Mouse (Mus musculus) testis, postnatal 14 days (tissue): ENCODE results near the gene Slc2a1.
A peak's percentile ranks its signal among the peaks of the same experiment; 100 is the strongest.

Experiments
- DNase-seq: peaks from one replicate; pipeline ENCODE4 v3.0.0; 2021; ENCODE audit warnings: low spot score

The Slc2a1 gene

DNA sequence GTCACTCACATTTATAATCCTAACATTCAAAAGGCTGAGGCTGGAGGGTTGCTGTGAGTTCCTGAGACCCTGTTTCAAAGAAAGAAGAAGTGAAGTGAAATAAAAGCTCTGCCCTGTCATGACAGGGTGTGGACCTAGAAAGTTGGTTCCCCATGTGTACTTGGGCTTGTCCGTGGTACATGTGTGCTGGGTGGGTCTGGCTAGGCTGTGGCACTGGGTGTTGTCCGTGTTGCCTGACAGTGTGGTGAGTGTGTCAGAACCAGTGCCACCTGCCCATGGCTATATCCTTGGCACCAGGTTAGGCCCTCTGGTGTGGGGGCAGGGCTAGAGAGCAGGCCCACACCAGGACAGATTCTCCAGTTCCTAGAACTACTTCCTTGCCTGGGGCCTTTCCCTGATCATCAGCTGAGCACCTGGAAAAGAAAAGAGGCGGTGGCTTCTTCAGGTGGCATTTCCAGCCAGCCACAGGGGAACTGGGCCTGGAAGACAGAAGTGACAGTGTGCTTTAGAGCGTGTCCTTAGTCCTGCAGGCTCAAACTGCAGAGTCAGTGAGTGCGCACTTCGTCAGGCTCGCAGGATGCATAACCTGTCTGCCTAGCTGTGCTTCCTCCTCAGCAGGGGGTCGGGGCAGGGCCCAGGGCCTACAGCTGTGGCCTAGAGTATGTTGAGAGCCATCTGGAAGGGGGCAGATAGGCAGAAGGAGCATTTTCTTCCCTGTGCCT, 22.8 kb downstream of the Slc2a1 start:
- no peak for DNase-seq

DNA sequence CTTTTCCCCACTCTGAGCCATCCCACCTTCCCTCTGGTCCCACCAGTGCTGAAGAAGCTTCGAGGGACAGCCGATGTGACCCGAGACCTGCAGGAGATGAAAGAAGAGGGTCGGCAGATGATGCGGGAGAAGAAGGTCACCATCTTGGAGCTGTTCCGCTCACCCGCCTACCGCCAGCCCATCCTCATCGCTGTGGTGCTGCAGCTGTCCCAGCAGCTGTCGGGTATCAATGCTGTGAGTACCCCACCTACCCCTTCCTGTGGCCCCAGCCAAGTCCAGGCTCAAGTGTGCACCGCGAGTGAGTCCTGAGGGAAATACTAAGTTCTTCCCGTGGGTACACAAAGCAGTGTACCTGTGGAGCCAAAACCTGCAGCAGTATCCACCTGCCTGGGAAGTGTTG, 24.8 kb downstream of the Slc2a1 start:
- no peak for DNase-seq

DNA sequence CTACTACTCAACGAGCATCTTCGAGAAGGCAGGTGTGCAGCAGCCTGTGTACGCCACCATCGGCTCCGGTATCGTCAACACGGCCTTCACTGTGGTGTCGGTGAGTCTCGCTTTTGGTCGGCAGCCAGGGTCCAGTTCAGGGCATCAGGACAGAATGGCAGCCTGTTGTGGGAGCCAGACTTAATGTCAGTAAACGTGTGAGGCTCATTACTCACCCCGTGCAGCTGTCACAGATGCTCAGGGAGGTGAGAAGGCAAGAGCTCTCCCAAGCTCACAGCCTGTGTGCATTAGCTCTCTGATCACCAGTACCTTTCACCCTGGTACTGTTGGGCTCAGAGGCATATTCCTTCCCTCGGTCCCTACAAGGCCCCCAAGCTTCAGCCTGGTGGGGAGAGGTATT, 25.3 kb downstream of the Slc2a1 start:
- DNase-seq, result no peak

DNA sequence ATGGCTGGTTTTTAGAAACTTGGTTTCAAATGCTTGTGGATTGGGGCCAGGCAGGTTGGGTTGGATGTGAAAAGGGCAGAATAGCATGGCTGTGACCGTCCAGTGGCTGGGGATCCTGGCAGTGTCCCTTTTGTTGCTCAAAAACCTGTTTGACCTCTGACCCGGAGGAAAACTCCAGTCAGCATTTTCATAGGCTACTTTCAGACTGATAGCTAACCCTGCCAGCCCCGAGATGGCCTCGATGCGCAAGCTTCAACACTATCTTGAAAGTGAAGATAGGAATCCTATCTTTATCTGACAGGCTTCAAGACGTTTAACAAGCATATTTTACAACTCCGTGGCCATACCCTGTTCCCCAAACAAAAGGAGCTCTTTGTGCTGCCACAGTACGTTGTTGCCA, 28.8 kb downstream of the Slc2a1 start:
- no peak for DNase-seq

DNA sequence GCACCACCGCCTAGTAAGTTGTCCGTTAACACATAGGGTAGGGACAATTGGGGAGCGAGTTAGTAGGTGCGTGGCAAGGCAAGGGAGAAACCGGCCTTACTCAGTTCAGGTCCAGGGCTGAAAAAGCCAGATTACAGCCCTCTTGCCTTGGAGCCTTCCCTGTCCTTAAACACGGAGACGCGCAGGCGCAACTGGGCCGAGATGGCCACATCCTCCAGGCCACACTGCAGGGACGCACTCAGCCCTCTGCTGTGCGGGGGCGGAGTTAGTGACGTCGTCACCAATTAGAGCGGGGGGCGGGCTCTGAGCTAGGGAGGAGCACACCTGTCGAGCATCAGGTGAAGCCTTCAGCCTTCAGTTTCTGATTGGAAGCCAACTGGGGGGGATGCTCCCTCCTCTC, 29.7 kb downstream of the Slc2a1 start:
- peak; percentile 78 for DNase-seq

DNA sequence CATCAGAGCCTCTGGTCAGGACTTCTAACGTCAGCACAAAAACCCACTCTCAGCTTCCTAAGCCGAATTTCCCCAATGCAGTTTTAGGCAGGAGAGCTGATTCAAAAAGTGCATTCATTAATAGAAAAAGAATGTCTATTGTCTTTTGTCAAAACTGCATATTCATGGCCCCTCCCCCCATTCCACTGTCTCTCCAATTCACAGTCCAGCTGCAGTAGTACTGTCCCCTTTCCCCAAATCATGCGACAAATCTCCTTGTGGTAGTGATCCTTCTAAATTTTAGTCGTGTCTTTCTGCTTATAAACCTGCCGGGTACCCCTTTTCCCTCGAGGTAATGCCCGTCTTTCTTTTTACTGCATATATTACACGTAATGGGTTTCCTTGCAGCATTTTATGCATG, 30.3 kb downstream of the Slc2a1 start:
- no peak for DNase-seq

DNA sequence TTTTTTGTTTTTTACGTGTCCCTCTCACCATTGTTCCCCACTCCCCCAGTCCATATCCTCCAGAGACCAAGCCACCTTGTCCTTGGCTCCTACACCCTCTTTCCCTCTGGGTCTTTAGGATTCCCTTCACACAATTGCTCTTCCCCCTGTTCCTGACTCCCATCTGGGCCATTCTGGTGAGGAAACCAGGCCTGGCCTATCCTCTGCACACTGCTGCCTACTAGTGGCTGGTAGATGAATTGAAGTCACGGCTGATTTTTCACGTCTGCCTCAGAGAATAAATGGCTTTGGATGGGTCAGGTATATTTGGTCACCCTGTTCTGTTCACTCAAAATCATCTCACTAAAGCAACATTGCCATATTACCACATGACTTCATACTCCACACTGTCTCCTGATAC, 31.6 kb downstream of the Slc2a1 start:
- DNase-seq, result no peak

DNA sequence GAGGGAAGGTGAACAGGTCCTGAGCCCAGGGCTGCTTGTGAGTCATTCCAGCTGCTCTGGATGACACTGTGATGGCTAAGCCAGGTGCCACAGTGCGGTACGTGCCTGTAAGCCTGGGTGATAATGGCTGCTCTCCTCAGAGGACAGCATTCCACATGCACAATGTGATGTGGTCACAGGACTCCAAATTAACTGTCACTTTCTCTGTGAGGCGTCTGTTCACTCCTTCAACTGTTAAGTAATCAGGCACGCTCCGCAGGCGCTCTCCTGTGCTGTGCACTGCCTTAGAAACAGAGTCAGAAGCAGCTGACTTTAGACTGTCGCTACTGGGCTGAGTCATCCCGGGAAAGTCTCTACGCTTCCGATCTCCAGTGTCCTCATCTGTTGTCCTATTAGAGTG, 32.7 kb downstream of the Slc2a1 start:
- DNase-seq, result no peak

DNA sequence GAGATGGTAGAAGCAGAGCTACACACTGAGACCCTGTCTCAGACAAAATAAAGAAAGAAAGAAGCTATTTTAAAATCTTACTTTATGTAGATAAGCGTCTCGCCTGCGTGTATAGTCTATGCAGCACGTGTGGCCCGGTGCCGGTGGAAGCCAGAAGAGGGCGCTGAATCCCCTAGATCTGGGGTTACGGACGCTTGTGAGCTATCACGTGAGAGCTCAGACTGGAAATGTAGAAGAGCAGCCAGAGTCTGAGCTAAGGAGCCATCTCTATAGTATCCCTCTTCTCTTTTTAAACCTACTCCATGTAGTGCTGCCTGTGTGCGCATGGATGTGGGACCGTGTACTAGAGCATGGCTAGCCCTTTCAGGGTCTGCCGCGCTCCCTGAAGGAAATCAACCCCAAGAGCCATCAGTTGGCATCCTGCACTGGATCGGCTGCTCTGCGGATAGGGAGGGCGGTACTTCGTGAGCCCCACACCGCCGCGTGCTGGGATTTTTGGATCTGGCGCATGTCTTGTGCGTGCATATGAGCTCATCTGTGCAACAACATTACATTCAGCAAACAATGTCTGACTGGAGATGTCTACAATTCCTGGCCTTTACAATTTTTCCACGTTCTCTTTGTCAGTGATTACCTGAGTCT, 33.8 kb downstream of the Slc2a1 start:
- peak; percentile 52 for DNase-seq

DNA sequence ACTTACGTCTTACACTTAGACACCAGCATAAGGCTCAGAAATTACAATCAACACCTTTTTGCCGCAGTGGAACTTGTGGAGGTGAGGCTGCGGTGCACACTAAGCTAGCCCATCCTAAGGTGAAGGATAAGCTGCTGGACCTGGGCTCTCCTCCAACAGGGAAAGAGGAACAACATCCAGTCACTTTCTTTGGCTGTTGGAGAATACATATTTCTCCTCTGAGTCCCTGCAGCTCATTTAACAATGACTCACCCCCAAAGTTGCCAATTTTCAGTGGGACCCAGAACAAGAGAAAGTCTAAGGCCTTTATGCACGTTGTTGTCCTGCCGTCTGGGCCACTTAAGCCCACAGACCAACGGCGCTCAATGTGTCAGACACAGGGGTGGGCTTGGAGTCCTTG, 38.3 kb downstream of the Slc2a1 start:
- no peak for DNase-seq

DNA sequence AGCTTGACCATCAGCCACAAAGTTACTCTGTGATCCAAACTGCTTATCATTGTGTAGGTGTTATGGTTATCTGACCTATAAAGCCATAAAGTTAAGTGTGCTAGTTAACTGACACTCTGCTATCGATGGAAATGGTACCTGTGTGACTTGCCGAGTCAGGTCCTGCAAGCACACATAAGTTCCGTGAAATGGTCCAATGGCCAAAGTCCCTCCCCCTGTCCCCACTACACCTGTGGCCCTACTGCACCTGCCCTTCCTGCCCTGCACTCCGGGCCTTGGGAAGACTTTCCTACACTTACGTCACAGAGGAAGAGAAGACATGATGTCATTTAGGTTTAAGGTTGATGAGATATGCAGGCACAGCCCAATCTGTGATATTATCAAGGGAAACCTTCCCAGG, 38.8 kb downstream of the Slc2a1 start:
- DNase-seq, result no peak

DNA sequence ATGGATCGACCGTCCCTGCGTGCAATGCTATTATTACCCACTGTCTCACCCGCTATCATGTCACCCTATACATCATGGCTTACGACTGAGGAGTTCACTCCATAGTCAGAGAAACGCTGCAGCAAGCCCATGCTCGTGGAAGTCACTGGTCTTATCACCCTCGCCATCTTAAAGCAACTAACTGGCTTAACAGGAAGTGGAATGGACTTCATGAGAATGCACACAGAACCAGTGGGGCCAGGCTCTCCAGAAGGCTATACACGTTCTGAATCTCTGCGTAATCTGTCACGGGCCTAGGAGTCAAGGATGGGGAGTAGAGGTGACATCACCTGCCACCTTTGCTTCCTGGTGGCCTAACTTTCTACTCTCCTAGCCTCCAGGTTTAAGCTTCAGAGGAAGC, 40.2 kb downstream of the Slc2a1 start:
- no peak for DNase-seq

DNA sequence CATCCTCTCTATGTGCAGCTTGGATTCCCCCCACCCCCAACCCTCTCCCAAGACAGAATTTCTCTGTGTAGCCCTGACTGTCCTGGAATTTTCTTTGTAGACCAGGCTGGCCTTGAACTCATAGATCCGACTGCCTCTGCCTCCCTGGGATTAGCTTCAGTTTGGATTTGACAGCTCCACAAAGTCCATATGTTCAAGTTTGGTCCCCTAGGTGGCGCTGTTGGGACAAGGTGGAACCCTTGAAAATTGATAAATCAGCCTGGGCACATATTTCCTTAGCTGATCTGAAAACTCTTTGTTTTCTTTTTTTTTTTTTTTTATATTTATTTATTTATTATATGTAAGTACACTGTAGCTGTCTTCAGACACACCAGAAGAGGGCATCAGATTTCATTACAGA, 48.7 kb downstream of the Slc2a1 start:
- peak; percentile 43 for DNase-seq

DNA sequence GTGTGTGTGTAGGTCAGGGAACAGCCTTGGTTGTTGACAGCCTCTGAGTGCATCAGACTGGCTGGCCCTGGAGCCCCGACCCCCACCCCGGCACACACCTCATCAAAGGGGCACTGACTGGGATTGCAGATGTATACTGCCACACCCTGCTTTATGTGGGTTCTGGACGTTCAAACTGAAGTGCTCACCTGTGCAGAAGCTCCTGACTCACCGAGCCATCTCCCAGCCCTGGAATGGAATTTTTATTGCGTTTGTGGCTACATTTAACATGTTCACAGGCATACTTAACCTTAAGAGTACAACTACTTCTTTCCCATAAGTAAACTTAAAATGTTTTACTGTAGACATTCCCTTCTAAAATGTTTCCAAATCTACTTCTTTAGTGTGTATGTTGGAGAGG, 49.4 kb downstream of the Slc2a1 start:
- DNase-seq, result no peak

DNA sequence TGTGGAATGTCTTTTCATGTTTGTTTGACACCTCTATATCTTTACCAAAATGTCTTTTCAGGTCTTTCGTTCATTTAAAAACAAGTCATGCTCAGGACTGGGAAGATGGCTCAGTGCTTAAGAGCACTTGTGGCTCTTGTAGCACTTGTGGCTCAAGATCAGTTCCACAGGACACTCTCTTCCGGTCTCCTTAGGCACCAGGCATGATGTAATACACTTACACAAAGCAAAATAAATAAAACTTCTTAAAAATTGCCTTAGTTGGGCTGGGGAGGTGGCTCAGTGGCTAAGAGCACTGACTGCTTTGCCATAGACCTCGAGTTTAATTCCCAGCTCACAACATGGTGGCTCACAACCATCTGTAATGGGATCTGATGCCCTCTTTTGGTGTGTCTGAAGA, 52.8 kb downstream of the Slc2a1 start:
- no peak for DNase-seq

DNA sequence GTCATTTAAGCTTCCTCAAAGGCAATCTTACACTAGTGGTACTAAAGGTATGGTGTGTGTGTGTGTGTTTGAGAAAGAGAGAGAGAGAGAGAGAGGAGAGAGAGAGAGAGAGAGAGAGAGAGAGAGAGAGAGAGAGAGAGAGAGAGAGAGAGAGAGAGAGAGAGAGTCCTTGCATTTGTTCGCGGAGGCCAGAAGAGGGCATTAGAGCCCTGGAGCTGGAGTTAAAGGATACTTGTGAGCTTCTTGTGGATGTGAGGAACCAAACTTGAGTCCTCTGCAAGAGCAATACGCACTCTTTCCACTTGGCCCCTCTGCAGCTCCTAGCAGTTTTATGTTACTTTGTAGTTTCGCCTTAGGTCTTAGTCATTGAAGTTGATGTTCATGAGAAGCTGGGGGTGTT, 54.5 kb downstream of the Slc2a1 start:
- no peak for DNase-seq

DNA sequence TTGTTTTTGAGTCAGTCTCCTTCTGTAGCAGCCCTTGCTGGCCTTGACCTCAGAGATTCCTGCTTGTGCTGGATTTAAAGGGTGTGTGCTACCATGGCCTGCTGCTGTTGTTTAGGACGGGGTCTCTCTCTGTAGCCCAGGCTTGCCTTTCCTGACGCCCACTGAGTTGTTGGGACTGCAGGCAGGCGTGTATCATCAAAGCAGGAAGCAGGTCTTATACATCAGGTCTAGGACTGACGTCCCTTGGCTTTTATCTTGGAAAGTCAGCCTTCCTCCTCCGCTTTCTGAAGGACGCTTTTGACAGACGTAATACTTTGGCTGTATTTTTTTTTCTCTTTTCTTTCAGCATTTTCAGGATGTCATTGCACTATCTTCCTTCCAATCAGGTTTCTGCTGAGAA, 57.4 kb downstream of the Slc2a1 start:
- no peak for DNase-seq

DNA sequence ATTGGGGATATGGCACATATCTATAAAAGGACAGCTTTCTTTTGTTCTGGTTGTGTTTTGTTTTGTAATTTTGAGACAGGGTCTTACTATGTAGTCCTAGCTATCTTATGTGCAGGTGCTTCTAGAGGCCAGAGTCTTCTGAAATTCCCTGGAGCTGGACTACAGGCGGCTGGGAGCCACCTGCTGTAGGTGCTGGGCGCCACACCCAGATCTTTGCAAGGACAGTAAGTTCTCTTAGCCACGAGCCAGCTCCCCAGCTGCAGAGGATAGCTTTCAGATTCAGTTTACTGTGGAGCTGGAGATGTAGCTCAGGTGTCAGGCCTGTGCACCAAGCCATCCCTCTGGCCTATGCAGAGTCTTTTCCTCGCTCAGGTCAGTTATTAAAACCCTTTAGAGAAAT, 58.6 kb downstream of the Slc2a1 start:
- DNase-seq, result no peak

DNA sequence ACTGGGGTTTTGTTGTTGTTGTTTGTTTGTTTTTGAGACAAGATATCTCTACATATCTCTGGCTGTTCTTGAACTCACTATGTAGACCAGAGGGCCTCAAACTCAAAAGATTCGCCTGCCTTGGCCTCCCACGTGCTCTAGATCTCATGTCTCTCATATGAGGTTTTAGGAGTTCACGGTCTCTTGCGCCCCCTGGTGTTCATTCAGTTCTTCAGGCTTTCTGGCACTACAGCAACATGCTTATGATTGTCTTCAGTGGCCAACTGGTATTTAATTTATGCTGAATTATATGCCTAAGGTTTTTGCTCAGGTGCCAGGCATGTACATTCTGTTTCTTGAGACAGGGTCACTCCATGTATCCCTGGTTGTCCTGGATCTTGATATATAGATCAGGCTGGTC, 59.2 kb downstream of the Slc2a1 start:
- peak; percentile 60 for DNase-seq

DNA sequence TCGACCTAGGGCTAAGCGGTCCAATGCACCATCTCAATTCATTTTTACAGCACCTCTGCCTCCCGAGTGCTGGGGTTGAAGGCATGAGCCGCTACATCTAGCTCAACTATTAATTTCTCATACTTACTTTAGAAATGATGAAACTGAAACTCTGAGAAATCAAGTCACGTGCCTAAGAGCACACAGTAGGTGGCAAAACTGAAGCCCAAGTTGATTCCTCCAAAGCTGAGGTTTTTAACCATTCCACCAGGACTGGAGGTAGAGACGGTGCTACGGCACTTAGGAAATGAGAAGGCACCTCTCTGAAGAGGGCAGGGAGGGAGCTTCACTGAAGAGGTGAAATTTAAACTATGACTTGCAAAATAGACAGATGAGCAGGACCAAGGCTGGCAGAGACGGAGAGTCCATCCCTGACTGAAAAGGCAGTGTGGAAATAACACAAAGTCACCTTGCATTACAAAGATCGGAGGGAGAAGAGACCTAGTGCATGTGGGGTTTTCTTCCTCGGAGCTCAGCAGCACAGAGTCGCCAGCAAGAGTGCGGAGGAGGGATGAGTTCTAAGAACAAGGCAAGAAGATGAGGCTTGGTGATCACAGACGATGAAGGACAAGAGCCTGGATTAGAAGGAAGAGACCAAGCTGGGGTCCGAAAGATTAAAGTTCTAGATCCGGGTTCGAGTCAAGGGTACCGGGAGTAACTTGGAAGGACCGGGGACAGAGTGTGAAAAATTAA, 64.6 kb downstream of the Slc2a1 start:
- no peak for DNase-seq

DNA sequence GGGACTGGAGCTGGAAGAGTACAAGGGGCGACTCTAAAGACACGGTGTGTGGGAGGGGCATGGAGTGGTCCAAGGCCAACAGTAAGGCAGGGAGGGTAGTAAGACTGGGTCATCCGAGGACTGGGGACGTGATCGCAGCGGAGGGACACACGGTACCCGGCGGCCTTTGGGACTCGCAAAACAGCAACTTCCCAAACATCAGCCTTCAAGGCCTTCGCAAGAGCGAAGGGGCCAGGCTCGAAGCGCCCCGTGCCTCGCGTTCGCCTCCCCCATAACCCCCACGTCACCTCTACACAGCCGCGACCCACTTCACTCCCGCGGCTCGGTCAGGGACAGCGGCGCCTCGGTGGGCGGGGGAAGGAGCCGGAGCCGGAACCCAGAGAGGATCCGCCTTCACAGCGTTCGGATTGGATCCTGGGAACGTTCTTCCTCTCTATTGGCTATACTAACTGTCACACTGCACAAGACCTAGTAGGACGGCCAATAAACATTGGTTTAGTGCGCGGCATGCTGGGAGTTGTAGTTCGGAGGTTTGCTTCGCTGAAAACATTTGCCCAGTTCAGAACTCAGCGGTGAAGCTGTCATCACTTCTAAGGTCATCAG, 65.4 kb downstream of the Slc2a1 start, which contains the start of gene Zfp691:
Gene Zfp691, minus strand, starts transcription at position 345 of the 603 bp plus-strand sequence.
- DNase-seq, result peak; percentile 96

DNA sequence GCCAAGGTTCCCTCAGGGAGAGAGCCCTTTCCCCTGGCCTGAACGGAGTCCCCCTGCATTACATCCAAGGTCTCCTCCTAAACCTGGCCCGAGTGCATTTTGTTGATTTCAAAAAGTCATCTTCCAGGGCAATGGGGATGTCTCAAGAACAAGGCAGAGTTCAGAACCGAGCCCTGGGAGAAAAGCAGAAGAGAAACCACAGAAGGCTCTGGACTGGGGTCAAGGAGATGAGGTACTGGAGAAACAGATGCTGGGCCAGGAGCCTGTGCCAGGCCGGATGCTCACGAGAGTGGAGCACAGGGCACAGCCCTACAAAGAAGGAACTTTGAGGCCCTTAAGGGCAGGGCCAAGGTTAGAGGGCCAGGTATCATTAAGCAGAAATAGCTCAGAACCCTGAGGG, 69.2 kb downstream of the Slc2a1 start:
- DNase-seq, result no peak

DNA sequence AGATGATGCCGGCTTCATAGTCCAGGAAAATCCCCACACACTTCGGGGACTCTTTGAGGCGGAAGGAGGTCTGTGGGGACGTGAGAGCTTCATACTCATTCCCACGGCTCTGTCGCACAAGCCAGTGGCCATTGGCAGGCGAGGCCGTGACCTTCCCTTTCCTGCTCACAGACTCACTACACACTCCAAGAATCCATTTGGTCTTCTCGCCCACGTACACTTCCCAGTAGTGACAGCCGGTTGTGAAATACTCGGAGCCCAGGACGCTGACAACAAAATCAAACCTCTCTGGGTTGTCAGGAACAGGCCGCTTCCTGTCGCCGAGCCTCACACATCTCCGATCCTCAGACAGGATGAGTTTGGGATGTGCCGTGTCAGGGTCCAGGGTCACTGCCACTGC, 69.8 kb downstream of the Slc2a1 start:
- DNase-seq, result no peak
